Mouse (Mus musculus) urinary bladder, adult 2 months (tissue): Measurements from ENCODE around the gene Sec61b. TPM values are rescaled to one million over a fixed set of nuclear protein-coding genes. Genes with fewer than 3 reads are reported as not detected.

Experiments
- DNase-seq: peaks from one replicate; pipeline ENCODE4 v3.0.0; 2022; ENCODE audit warnings: low spot score
- polyA plus RNA-seq: library from polyadenylated mRNA; depleted of rRNA; stranded (reverse); fragments of >200 nt; gene quantifications from 2 replicates; pipeline ENCODE4 v1.2.3, GENCODE M21; 2012; rRNA removed

The Sec61b gene
- polyA plus RNA-seq, 1 experiment, result 194 TPM

DNA sequence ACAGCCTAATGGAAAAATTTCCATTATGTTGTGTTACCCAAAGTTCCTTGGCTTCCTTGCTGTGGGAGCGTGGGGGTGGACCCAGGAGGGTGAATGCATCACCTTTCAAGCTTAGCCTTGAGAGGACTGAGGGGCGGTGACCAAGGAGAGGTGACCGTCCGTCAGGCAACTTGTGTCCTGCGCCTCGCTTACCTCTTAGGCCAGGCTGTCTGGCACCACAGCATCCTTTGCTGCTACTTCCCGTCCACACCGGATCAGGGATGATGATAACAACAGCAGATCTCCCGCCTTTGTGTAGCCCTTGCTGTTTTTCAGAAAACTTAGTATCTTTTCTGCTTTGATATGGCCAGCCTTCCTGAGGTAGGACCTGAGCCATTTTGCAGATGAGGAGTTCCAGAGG, 6.1 kb downstream of the Sec61b start:
- no peak for DNase-seq

DNA sequence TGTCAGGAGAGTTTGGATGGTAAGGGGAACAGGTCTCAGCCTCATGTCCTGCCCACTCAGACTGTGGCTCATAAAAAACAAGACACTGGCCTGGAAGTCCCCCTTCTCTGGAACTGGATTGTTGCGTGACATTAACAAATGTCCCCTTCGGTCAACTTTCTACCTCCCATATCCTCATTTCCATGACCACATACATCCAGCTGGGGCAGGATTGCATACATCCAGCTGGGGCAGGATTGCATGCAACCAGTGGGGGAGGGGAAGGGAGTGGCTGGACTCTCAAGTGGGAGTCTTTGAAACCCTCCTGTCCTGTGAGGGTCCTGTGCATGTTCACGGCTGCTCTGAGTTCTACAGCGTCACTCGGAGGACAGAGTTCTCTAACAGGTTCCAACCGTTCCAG, 16.8 kb downstream of the Sec61b start:
- no peak for DNase-seq

DNA sequence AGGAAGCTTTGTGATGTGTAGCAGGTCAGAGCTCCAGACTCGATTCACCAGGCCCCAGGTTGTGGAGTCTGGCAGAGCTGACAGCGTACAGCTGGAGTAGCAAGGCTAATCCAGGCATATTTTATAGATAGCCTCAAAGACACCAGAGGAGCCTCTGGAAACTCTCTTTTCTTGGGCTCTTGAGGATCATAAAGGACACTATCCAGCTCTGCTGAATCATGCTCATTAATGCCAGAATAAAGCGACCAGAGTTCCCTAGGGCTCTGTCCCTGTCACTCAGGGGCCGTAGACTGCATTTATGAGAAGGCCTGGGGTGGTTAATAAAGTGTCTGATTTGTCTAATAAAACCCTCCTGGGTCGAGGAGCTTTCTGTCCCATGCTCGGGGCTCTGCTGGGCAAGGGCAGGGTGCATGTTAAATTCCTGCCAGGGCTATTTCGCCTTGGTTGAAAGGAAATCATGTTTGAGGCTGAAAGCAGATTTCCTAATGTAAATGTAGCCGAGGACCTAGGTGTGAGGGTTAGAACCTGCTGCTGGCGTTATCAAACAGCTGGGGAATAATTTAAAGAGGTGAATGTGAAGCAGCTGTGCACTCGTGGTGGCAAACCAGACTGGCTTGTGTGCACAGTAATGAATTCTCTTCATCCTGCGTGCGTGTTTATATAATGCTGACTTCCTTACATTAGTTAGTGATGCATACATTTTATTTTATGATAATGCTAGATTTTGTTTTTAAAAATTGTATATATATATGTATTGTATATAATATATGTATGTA, 18.0 kb downstream of the Sec61b start:
- no peak for DNase-seq

DNA sequence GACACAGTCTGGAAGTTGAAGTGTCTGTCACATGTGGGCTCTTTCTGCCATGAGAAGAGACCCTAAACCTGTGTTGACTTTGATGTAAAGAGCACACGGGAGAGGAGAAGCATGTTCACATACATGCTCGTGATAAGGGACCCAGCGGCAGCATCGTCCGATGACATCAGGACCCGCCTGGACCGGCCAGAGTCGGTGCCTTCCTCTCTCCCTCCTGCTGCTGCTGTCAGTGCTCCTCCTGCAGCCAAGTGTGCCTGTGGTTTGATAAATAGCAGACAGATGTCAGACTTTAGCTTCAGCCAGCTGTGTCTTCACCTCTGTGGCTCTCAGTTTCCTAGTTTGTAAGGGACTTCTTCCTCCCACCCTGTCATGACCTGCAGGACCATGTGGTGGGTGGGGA, 19.0 kb downstream of the Sec61b start:
- no peak for DNase-seq

DNA sequence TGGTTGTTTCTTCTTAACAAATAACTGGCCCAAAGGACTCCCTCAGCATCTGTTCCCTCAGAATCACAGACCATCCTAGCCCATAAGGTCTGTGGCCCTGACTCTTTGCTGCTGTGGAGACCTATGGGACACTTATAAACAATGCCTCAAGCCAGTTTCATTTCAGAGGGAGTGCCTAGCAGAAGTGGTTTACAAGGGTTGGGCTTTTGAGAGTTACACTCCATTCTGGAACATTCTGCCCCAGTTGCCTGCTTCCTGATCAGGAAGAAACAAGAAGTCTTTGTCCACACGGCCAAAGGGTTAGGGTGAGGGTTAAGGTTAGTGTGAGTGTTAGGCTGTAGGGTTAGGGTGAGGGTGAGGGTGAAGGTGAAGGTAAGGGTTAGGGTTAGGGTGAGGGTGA, 19.7 kb downstream of the Sec61b start:
- no peak for DNase-seq

DNA sequence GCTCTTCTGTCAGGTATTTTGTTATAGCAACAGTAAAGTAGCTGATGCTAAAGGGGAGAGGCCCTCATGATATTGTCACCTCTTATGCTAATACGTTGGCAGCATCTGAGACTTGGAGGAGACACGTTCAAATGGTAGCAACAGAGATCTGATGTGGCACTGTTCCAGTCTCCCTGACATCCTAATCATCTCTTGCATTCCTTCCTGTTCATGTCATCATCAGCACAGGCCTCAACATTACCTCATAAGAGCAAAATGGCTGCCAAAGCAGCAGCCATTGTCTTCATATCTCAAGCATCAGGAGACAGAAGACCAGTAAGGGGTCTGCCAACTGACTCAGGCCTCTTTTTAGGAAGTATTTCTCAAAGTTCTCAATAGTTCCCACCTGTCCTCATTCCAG, 20.2 kb downstream of the Sec61b start:
- no peak for DNase-seq

DNA sequence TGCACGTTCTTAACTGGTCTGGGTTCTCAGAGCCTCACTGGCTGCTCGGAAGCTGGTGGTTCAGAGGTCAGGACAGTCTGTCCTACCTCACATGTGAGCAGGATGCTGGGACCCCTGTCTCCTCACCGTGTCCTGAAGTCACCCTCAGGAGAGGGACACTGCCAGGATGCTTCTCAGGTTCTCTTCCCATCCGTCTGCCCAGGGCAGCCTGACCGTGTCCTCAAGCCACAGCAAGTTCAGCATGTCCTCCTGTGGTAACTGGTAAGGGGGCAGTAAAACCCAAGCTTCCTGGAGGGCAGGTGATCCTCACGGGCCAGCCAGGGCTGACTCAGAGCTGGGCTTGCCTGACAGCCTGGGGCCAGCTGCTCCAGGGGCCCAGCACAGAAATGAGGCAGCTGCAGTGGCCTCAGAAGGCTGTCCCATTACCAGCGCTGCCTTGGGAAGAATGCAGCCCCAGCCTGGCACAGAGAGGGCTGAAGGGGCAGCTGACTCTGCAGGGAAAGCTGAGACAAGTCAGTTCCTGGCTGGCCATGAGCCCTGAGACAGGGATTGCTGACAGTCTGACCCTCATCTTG, 23.4 kb downstream of the Sec61b start:
- DNase-seq, result no peak

DNA sequence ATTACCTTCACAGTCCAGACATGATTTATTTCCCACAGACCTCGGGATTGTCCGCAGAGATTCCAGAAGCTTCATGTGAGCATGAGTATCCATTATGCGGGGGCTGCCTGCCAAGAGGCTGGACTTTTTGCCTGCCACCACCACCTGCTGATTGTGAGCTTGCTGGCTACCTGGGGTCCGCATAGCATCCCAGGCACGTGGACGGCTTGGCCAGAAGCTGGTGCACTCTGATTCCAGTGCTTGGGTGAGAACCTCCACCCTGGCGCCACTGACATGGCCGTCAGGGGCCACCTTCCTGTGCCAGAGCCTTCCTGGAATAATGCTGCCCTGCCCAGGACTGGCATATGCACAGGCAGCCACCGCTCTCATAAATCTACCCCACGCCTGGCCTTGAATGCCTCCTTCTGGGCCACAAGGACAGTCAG, 24.7 kb downstream of the Sec61b start:
- DNase-seq, result no peak

DNA sequence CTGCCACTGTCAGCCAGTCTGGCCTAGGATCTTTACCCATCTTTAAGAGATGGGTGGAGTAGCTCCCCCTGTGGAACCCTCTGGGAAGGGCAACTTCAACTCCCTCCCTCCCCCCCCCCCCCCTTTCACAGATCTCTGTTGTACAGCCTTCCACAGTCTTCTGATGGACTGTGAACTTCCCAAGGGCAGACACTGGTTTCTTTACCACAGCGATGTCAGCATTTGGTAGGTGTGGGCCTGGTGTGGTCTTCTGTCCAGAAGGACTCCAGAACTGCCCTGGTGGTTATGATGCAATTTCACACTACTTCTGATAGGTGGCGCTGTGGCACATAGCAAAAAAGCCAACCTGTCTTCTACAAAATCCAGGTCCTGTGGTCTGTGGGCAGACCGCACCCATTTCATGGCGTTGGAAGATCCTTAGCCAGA, 28.1 kb downstream of the Sec61b start:
- DNase-seq, result no peak

DNA sequence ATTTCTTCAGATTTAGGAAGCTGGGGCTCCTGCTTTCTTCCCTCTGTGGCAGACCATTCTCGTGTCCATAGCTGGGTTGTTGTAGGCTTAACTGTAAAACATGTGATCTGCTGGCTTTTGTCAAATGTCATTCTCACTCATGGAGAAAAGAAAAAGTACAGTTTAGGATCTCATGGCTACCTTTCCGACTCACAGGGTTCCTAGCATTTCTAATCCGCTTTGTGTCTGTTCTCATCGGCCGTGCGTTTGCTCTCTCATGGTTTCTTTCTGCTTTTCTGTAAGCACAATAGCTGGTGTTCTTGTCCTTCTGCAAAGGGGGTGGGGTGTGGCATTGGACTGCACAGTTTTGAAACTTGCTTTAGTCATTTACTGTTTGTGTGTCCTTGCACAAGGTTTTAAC, 28.6 kb downstream of the Sec61b start:
- DNase-seq, result no peak

DNA sequence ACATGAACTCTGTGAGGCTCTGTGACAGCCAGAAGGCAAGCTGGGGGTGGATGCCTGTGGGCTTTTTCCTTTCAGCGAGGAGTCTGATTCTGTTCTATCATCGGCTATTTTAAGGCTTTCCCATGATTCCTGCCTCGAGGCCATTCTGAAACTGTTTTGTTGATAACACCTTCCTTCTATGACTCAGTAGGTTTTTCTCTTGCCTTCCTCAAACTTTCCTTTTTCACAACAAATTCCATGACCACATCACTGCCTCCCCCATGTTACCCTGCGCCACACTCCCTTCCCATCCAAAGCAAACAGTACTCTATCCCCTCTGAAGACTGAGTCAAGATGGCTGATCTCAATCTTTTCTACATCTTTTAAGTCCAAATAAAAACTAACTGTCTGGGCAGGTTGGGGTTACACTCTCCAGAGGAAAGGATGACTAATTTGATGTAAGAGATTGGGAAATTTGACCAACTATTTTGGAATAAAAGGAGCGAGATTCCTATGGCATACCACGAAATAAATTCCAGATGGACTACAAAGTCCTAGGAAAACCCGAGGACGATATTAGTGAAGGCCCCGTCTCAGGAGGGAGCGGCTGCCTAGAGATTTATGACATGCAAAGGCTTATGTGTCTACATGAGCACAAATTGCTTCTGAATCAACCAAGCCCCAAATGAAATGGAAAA, 30.5 kb downstream of the Sec61b start:
- no peak for DNase-seq

DNA sequence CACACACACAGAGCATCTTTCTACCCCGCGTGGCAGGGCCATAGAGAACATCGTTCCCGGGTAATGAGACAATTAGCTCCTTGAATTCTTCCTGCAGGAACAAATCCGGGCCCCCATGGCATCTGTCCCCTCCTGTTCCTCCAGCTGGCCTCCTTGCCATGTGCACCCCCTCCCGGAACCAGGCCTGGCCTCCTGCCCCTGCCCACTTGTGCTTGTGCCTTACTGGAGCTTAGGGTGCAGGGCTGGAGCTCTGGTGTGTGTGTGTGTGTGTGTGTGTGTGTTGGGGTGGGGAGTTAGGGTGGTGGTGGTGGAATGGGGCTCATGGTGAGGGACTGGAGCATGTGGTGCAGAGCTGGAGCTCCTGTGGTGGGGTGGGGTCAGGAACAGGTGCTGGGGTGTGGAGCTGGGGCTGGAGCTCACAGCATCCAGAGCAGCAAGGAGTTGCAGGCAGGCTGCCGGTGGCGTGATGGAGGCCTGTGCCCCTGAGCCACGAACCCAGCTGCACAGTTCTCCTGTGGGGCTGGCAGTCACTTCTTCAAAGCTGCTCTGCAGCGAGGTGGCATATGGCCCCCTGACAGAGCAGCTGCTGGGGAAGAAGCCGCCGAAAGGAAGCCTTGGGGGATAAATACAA, 44.2 kb downstream of the Sec61b start:
- no peak for DNase-seq

DNA sequence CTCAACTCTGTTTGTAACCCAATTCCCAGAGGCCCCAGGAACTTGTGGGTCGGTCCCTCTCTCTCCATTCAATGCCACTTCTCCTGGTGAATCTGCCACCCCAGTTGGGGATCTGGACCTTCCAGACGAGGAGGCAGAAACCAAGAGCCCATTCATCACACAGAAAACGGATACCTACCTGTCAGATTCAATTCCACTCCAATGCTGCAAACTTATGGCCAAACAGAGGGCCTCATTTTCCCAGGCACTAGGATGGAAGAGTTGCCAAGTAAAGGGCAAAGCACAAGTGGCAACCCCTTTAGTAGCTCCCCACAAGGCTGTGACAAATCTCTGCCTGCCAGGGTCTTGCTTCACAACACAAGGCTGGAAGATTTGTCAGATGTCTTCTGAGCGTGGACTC, 45.6 kb downstream of the Sec61b start:
- DNase-seq, result no peak

DNA sequence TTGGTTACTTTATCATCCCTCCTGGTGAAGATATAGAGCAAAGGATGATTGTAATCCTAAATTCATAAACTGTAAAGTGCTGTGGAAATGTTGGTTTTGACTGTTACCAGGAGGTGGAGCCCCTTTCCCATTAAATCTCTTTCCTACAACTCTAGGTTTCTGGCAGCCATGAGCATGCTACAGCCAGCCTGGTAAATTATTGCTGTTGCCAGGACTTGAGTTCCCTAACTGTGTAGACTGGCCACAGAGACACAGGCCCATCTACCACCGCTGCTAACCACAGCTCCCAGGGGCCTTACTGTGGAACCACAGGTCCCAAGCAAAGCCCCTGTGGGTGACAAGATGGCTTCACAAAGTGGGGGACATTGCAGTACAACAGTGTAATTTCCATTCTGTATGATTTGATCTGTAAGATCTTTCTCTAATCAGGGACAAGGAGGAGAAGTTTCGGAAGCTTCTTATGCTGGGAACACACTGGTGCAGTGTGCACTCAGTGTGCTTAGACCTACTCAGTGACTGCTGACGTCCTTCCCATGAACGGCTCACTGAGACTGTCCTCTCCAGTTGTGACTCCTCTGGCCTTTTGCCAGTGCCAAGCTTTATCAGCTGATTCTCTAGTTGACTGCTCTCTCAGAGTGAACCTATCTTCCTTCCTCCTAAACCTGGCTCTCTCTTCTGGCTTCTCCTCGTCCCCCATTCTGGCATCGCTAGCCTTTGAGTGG, 47.6 kb downstream of the Sec61b start:
- no peak for DNase-seq

DNA sequence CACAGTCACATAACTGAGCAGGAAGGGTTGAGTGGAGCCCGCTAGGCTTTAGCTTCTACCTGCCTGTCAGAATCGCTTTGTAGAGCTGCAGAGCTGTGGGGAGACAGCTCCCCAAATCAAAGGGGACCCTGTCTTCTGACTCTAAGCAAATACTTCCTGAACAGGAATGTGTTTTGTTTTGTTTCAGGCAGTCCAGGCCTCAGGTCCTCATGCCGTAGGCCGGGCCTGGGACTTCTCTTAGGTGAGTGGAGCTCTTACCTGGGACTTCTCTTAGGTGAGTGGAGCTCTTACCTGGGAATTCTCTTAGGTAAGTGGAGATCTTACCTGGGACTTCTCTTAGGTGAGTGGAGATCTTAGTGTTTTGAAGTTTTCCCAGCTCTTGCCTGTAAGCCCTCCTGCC, 55.4 kb downstream of the Sec61b start:
- DNase-seq, result no peak

Other genes starting within 250 kb of the Sec61b start
- gene Tgfbr1, start 121.4 kb upstream of the Sec61b start, polyA plus RNA-seq, result 29.0 TPM in 2 replicates
- 21.4 and 26.1 TPM in 2 replicates for gene Alg2, start 325 bp upstream of the Sec61b start, polyA plus RNA-seq